Mouse (Mus musculus): ENCODE results near the gene Sdr9c7.
"Not testable (repeated sequence)": the region's sequence is repeated elsewhere in the genome, so short reads cannot be mapped to it uniquely, and the experiment has no call there.

Sdr9c7 gene

GRCm38 (mm10) chr10:127898218-127898617, at the start of gene Sdr9c7:
Sdr9c7 (plus strand) TSS chr10:127898518.
- no peak for DNase-seq (ENCODE audit: low spot score)

- DNase-seq (ENCODE audit: low spot score), result no peak
Observed at GRCm38 (mm10) chr10:127849628-127850027, 48.7 kb upstream of the Sdr9c7 start, which contains the start of gene Rdh19. Rdh19 (plus strand) TSS chr10:127849928.

GRCm38 (mm10) chr10:127856376-127856775, 41.9 kb upstream of the Sdr9c7 start:
- DNase-seq (ENCODE audit: low spot score), result no peak

- no peak for DNase-seq (ENCODE audit: low spot score)
Observed at GRCm38 (mm10) chr10:127864931-127865330, 33.4 kb upstream of the Sdr9c7 start.

- no peak for DNase-seq (ENCODE audit: low spot score)
Observed at GRCm38 (mm10) chr10:127866232-127866631, 32.1 kb upstream of the Sdr9c7 start, which contains the start of gene Rdh16f2. Rdh16f2 (plus strand) TSS chr10:127866474.

GRCm38 (mm10) chr10:127872484-127872883, 25.8 kb upstream of the Sdr9c7 start:
- no peak for DNase-seq (ENCODE audit: low spot score)

GRCm38 (mm10) chr10:127877681-127878080, 20.6 kb upstream of the Sdr9c7 start:
- no peak for DNase-seq (ENCODE audit: low spot score)

GRCm38 (mm10) chr10:127878262-127879057, 19.9 kb upstream of the Sdr9c7 start:
- no peak for DNase-seq (ENCODE audit: low spot score)

GRCm38 (mm10) chr10:127879155-127879688, 19.1 kb upstream of the Sdr9c7 start:
- DNase-seq (ENCODE audit: low spot score), result no peak

- no peak for DNase-seq (ENCODE audit: low spot score)
Observed at GRCm38 (mm10) chr10:127881041-127881440, 17.3 kb upstream of the Sdr9c7 start.

GRCm38 (mm10) chr10:127886551-127886950, 11.8 kb upstream of the Sdr9c7 start:
- no peak for DNase-seq (ENCODE audit: low spot score)

GRCm38 (mm10) chr10:127886971-127887370, 11.3 kb upstream of the Sdr9c7 start:
- no peak for DNase-seq (ENCODE audit: low spot score)

- no peak for DNase-seq (ENCODE audit: low spot score)
Observed at GRCm38 (mm10) chr10:127888605-127889004, 9.7 kb upstream of the Sdr9c7 start, which contains the start of gene Rdh7. Rdh7 (minus strand) TSS chr10:127888817.

GRCm38 (mm10) chr10:127891481-127891880, 6.8 kb upstream of the Sdr9c7 start:
- no peak for DNase-seq (ENCODE audit: low spot score)

GRCm38 (mm10) chr10:127893163-127894022, 4.9 kb upstream of the Sdr9c7 start:
- DNase-seq (ENCODE audit: low spot score), result not testable (repeated sequence)

- DNase-seq (ENCODE audit: low spot score), result no peak
Observed at GRCm38 (mm10) chr10:127896705-127897104, 1.6 kb upstream of the Sdr9c7 start.

- DNase-seq (ENCODE audit: low spot score), result no peak
Observed at GRCm38 (mm10) chr10:127897506-127897905, 812 bp upstream of the Sdr9c7 start.

GRCm38 (mm10) chr10:127899783-127900182, 1.5 kb downstream of the Sdr9c7 start:
- no peak for DNase-seq (ENCODE audit: low spot score)

- DNase-seq (ENCODE audit: low spot score), result no peak
Observed at GRCm38 (mm10) chr10:127901751-127902150, 3.4 kb downstream of the Sdr9c7 start.

GRCm38 (mm10) chr10:127903116-127903515, 4.8 kb downstream of the Sdr9c7 start:
- no peak for DNase-seq (ENCODE audit: low spot score)

- no peak for DNase-seq (ENCODE audit: low spot score)
Observed at GRCm38 (mm10) chr10:127904718-127905446, 6.6 kb downstream of the Sdr9c7 start.

GRCm38 (mm10) chr10:127906138-127906537, 7.8 kb downstream of the Sdr9c7 start:
- no peak for DNase-seq (ENCODE audit: low spot score)

Measured in urinary bladder, postnatal 10 days (tissue).